Mouse (Mus musculus) heart, embryonic 13.5 days (tissue): ENCODE results near the gene C1ql4. TPM values are rescaled to one million over a fixed set of nuclear protein-coding genes. Genes with fewer than 3 reads are reported as not detected.
"Not testable (repeated sequence)": the region's sequence is repeated elsewhere in the genome, so short reads cannot be mapped to it uniquely, and the experiment has no call there.

Experiments used
- ATAC-seq: fragments of 200-750 bp; cut with Nextera tagmentation; 2 replicates; pipeline ENCODE4 v1.8.0; 2017; ENCODE audit warnings: moderate TSS enrichment; ENCODE audit not compliant: insufficient number of reproducible peaks, low FRiP score, low TSS enrichment; ENCODE audit errors: extremely low read depth
- H3K27ac ChIP-seq: fragments of 300-500 bp; sonication (generic); replicated peaks from 2 replicates; pipeline ENCODE4 v1.5.1; 2015; ENCODE audit warnings: moderate library complexity, mild to moderate bottlenecking, inconsistent platforms
- H3K27me3 ChIP-seq: fragments of 300-500 bp; sonication (generic); replicated peaks from 2 replicates; pipeline ENCODE4 v1.6.1; 2015; ENCODE audit warnings: mild to moderate bottlenecking, inconsistent platforms
- H3K36me3 ChIP-seq: fragments of 300-500 bp; sonication (generic); 2 replicates; pipeline ENCODE4 v1.6.1; 2015; ENCODE audit warnings: mild to moderate bottlenecking, inconsistent platforms
- H3K4me1 ChIP-seq: fragments of 300-500 bp; sonication (generic); 2 replicates; pipeline ENCODE4 v1.6.1; 2015; ENCODE audit warnings: inconsistent platforms
- H3K4me2 ChIP-seq: fragments of 300-500 bp; sonication (generic); 2 replicates; pipeline ENCODE4 v1.6.1; 2015; ENCODE audit warnings: inconsistent platforms, mild to moderate bottlenecking, moderate library complexity
- H3K4me3 ChIP-seq: fragments of 300-500 bp; sonication (generic); 2 replicates; pipeline ENCODE4 v1.5.1; 2015; ENCODE audit warnings: moderate library complexity, mild to moderate bottlenecking, inconsistent platforms
- H3K9ac ChIP-seq: fragments of 300-500 bp; sonication (generic); 2 replicates; pipeline ENCODE4 v1.6.1; 2015; ENCODE audit warnings: inconsistent platforms, mild to moderate bottlenecking, moderate library complexity
- H3K9me3 ChIP-seq: fragments of 300-500 bp; sonication (generic); 2 replicates; pipeline ENCODE4 v1.6.1; 2016; ENCODE audit warnings: inconsistent platforms
- WGBS: fragments of 180-500 bp; shearing (Covaris S2); methylation state at CpG from one replicate; pipeline ENCODE4 v1.1.7; 2015; ENCODE audit warnings: mixed read lengths; 5-methylcytosine and 5-hydroxymethylcytosine counted together
- polyA plus RNA-seq: library from polyadenylated mRNA; unstranded; fragments of >200 nt; fragmentation: Nextera tagmentation; extraction: Ambion mirVana; gene quantifications from 2 replicates; pipeline ENCODE4 v1.2.1, GENCODE M21; 2015

Gene C1ql4
- polyA plus RNA-seq, 1 experiment from 2014 or later = 0.16 TPM

DNA sequence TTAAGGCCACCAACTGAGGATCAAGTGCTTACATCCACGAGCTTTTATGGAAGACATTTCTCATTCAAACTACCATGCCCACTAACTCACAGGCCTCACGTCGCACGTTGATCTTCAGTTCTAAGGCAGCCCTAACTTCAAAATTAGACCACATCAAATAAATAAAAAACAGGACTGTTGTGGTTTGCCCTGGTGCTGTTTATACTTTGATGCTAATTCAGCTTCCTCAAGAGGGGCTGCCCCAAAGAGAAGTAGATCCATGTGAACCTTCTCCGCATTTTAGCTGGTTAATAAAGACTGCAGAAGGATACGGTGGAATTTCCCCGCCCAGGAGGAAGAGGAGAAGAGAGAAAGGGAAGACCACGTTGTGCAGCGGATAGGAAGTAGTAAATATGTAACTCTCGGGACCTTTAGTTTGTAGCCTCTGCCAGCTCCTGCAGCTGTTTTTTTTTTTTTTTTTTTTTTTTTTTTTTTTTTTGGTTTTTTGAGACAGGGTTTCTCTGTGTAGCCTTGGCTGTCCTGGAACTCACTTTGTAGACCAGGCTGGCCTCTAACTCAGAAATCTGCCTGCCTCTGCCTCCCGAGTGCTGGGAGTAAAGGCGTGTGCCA is 22.0 kb downstream of the C1ql4 start:
- H3K4me1 ChIP-seq = no peaks in the 10 kb centered on the region
- H3K27ac ChIP-seq = no peak overlapping the region
- no peak overlapping the region for H3K9ac ChIP-seq
- H3K36me3 ChIP-seq = no peaks in the 10 kb centered on the region
- H3K27me3 ChIP-seq = peaks cover 70% of the 10 kb centered on the region
- no peak overlapping the region for H3K4me2 ChIP-seq
- no peak for ATAC-seq
- no peaks in the 10 kb centered on the region for H3K9me3 ChIP-seq
- WGBS = 68% methylated on average over 12 of the region's 12 CpGs
- no peak overlapping the region for H3K4me3 ChIP-seq

DNA sequence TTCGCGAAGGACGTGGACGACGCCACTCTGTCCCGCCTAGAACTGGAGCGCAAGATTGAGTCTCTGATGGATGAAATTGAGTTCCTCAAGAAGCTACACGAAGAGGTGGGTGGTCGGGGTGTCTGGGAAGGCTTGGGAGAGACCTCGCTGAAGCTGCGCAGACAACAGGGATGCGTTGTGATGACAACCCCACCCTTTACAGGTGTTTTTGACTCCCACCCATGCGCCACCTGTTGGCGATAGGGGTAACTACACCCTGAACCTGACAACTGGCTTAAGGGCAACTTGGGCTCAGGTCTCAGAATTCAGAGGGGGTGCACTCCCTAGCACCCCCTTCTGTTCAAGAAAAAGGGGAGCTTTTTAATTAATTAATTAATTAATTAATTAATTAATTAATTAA is 31.3 kb downstream of the C1ql4 start:
- H3K4me3 ChIP-seq = peak overlapping the region; percentile 52
- WGBS = 10% methylated on average over 14 of the region's 14 CpGs
- peak overlapping the region; percentile 82 for H3K4me2 ChIP-seq
- no peaks in the 10 kb centered on the region for H3K9me3 ChIP-seq
- no peaks in the 10 kb centered on the region for H3K36me3 ChIP-seq
- H3K27ac ChIP-seq = no peak overlapping the region
- peaks cover 99% of the 10 kb centered on the region for H3K27me3 ChIP-seq
- H3K4me1 ChIP-seq = peaks cover 40% of the 10 kb centered on the region
- H3K9ac ChIP-seq = no peak overlapping the region
- no peak for ATAC-seq

DNA sequence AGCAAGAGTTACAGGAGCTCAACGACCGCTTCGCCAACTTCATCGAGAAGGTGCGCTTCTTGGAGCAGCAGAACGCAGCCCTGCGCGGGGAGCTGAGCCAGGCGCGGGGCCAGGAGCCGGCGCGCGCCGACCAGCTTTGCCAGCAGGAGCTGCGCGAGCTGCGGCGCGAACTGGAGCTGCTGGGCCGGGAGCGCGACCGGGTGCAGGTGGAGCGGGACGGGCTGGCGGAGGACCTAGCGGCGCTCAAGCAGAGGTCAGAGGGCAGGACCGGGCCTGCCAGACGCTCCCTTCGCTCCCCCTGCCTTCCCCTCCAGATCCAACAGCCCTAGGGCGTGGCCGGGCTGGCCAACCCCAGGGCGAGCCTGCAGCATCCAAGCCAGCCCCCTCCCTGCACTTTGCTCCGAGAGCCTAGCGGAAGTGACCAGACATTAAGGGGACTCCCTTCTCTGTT is 32.1 kb downstream of the C1ql4 start:
- no peaks in the 10 kb centered on the region for H3K36me3 ChIP-seq
- WGBS = 0% methylated on average over 34 of the region's 37 CpGs
- no peaks in the 10 kb centered on the region for H3K9me3 ChIP-seq
- peaks cover 98% of the 10 kb centered on the region for H3K27me3 ChIP-seq
- H3K4me2 ChIP-seq = peak overlapping the region; percentile 82
- H3K9ac ChIP-seq = peak overlapping the region; percentile 70
- no peak for ATAC-seq
- no peak overlapping the region for H3K27ac ChIP-seq
- H3K4me1 ChIP-seq = peaks cover 40% of the 10 kb centered on the region
- H3K4me3 ChIP-seq = peak overlapping the region; percentile 52

DNA sequence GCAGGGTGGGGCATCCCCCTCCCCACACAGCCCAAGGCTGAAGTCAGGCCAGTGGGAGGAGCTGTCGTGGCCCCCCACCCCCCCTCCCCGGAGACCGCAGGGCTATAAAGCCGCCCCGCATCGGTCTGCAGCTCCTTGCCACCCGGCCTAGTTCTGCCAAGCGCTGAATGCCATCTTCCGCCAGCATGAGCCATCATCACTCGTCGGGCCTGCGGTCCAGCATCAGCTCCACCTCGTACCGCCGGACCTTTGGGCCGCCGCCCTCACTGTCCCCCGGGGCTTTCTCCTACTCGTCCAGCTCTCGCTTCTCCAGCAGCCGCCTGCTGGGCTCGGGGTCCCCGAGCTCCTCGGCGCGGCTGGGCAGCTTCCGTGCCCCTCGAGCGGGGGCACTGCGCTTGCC is 32.6 kb downstream of the C1ql4 start, which contains the start of gene Prph:
Prph (plus strand) TSS at position 135 of the 400 bp plus-strand sequence.
- Histone ChIP-seq H3K27me3 (peaks cover 99% of the 10 kb centered on the region), H3K9me3 (no peaks in the 10 kb centered on the region), H3K27ac (no peak within 1 kb of the TSS), H3K36me3 (no peaks in the 10 kb centered on the region), H3K4me1 (peaks cover 40% of the 10 kb centered on the region), H3K4me3 (peak within 1 kb of the TSS; percentile 52), H3K9ac (peak within 1 kb of the TSS; percentile 70), H3K4me2 (peak within 1 kb of the TSS; percentile 82)
- ATAC-seq = no peak
- WGBS = 2% methylated on average over 30 of the region's 30 CpGs

DNA sequence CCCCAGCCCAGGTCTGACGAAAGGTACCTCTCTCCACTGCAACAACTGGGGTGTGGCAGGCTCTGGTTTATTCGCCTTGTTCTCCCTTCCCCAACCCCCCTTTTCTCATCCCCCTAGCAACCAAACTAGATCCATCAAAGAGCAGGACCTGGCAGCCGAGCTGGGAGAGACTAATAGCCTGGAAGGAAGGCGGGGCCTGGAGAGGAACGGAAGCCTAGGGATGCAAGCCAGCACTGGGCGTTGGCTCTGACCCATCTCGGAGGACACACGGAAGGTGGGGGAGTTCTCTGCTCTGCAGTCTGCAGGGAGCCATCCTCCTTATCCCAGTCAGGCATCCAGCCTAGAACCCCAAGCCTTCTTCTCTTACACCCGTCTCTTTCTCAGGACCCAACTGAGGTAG is 34.2 kb downstream of the C1ql4 start:
- Histone ChIP-seq H3K4me2 (no peak overlapping the region), H3K4me3 (no peak overlapping the region), H3K27ac (no peak overlapping the region), H3K4me1 (peaks cover 40% of the 10 kb centered on the region), H3K9me3 (no peaks in the 10 kb centered on the region), H3K36me3 (no peaks in the 10 kb centered on the region), H3K9ac (no peak overlapping the region), H3K27me3 (peaks cover 88% of the 10 kb centered on the region)
- ATAC-seq = no peak
- WGBS = 18% methylated on average over 9 of the region's 9 CpGs

DNA sequence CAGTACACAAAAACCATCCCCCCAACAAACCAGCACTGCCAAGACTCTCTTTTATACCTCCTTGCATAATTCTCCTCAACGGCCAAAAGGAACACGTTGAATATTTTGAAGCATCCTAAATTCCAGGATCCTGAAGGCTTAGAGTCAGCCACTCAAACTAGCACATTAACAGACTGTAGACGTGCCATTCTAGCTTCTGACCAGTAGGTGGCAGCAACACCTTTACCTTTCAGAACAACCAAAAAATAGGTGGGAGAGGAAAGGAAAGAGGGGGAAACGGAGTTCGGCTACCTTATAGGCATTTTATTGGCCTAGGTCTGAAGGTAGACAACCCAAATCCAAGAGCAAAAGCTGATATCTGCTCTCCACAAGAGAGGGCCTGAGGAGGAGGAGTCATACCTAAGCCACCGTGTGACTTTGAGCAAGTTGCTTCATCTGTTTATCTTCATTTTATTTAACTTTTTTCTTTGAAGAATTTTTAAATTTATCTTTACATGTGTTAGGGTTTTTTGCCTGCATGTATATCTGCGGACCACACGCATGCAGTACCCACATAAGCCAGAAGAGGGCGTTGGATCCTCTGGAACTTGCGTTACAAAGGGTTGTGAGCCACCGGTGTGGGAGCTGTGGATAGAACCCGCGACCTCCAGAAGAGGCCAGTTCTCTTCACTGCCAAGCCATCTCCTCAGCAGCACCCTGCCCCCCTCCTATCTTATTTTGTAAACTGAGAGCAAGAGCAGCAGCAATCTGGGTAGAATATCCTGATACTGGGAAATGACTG is 38.0 kb downstream of the C1ql4 start:
- WGBS = 30% methylated on average over 13 of the region's 13 CpGs
- H3K4me3 ChIP-seq = no peak overlapping the region
- H3K27ac ChIP-seq = no peak overlapping the region
- H3K4me2 ChIP-seq = no peak overlapping the region
- H3K4me1 ChIP-seq = peaks cover 22% of the 10 kb centered on the region
- ATAC-seq = no peak
- H3K27me3 ChIP-seq = peaks cover 67% of the 10 kb centered on the region
- H3K9me3 ChIP-seq = no peaks in the 10 kb centered on the region
- no peak overlapping the region for H3K9ac ChIP-seq
- H3K36me3 ChIP-seq = no peaks in the 10 kb centered on the region

DNA sequence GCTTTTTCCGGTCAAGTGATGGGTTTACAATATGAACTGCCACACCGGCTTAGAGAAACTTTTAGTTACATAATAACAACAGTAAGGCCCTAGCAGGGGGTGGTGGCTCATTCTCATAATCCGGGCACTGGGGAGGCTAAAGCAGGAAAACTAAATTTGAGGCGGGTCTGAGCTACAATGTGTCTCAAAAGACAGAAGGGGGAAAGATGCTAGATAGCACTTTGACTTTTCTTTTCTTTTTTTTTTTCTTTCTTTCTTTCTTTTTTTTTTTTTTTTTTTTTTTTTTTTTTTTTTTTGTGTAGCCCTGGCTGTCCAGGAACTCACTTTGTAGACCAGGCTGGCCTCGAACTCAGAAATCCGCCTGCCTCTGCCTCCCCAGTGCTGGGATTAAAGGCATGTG is 41.9 kb downstream of the C1ql4 start:
- peaks cover 28% of the 10 kb centered on the region for H3K27me3 ChIP-seq
- not testable (repeated sequence) for H3K36me3 ChIP-seq, ATAC-seq, H3K4me3 ChIP-seq, H3K4me2 ChIP-seq, H3K27ac ChIP-seq, H3K9me3 ChIP-seq, H3K9ac ChIP-seq
- H3K4me1 ChIP-seq = peaks cover 15% of the 10 kb centered on the region
- WGBS = 80% methylated on average over 6 of the region's 6 CpGs

DNA sequence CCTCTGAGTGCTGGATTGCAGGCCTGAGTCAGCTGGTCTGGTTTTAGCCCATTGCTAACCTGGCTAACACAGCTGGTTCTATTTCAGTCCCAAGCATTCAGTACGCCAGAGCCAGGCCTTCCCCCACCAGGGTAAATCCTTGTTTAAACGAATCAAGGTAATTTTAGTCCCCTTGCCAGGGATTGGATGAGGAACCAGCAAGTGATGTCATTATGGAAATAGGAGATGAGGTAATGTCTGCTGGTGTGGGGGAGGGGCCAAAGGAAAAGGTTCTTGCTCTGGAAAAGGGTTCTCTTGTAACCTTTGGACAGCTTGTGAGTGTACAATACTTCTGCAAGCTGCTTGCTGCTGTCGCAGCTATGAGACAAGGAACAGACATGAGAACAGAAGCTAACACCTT is 42.8 kb downstream of the C1ql4 start:
- H3K4me2 ChIP-seq = no peak overlapping the region
- no peak overlapping the region for H3K9ac ChIP-seq
- ATAC-seq = no peak
- WGBS = 41% methylated on average over 3 of the region's 3 CpGs
- H3K36me3 ChIP-seq = no peaks in the 10 kb centered on the region
- no peaks in the 10 kb centered on the region for H3K9me3 ChIP-seq
- H3K27ac ChIP-seq = no peak overlapping the region
- peaks cover 22% of the 10 kb centered on the region for H3K4me1 ChIP-seq
- no peak overlapping the region for H3K4me3 ChIP-seq
- H3K27me3 ChIP-seq = peaks cover 20% of the 10 kb centered on the region; the same call in 1 of the 2 replicates

DNA sequence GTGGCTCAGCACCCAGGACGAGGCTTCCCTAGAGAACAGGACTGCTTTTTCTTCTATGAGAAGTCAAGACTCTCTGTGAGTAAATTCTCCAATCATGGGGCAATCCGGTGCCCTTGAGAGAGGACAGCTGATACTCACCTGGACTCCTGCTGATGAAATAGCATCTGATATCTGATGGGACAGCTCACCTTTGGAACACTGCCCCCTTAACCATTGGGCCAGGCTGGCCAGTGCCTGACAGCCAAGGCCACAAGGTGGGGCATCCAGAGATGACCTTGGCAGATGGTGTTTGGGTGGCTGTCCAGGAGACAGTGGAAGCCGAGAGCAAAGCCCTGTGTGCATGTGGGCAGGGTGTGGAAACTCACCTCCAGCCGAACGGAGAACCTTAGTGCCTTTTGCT is 45.3 kb downstream of the C1ql4 start:
- peaks cover 15% of the 10 kb centered on the region for H3K36me3 ChIP-seq
- H3K9ac ChIP-seq = no peak overlapping the region
- WGBS = 78% methylated on average over 5 of the region's 5 CpGs
- ATAC-seq = no peak
- H3K9me3 ChIP-seq = no peaks in the 10 kb centered on the region
- H3K27ac ChIP-seq = no peak overlapping the region
- H3K4me3 ChIP-seq = no peak overlapping the region
- peaks cover 22% of the 10 kb centered on the region for H3K4me1 ChIP-seq
- H3K27me3 ChIP-seq = 0 out of 2 replicates have a peak, but pooled peaks cover 13% of the 10 kb centered on the region
- no peak overlapping the region for H3K4me2 ChIP-seq

DNA sequence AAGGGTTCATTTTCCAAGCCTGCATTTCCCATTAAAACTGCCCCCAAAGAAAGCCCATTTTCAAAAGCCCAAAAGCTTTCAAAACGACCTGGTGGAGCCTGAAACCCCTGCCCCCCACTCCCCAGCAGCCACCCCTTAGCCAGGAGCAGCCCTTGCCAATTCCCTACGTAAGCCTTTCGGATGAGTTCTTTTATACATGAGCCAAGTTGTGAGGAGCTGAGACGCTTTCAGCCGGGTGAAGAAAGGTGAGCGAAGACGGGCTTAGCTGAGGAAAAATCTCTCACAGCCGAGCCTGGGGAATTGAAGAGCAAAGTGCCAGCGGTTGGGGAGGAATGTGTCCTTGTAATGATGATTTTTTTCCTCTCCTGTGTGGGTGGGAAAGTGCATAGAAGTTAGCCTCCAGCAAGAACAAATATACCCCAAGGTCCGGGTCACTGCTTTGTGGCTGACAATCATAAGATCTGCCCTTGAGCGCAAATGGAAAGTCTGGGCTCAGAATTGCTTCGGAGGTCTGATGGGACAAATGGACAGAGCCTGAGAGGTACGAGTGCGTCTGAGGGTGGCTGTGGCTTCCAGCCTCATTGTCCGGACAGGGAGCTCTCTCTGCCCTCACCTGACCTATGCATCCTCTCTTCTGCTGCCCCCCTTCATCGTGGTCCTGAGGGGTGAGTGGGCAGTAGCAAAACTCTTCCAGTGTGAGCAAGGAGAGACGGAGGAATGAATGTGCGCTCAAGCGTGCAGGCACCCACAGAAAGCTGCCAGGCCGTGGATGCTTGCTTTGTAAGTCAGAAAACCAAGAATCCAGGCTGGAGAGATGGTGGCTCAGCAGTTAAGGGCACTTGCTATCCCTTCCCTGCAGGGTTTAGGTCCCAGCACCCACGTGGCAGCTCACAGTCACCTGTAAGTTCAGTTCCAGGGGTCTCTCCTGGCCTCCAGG is 46.4 kb downstream of the C1ql4 start:
- 55% methylated on average over 21 of the region's 21 CpGs for WGBS
- Histone ChIP-seq H3K4me3 (no peak overlapping the region), H3K4me1 (peaks cover 28% of the 10 kb centered on the region), H3K9ac (peak overlapping the region; percentile 24), H3K27me3 (0 out of 2 replicates have a peak, but pooled peaks cover 5% of the 10 kb centered on the region), H3K9me3 (no peaks in the 10 kb centered on the region), H3K27ac (no peak overlapping the region), H3K36me3 (peaks cover 22% of the 10 kb centered on the region), H3K4me2 (no peak overlapping the region)
- no peak for ATAC-seq
